Mouse (Mus musculus) 3T3-L1 (cell line): ENCODE measurements around the gene Gga1.
A peak's percentile ranks its signal among the peaks of the same experiment; 100 is the strongest.
"Not testable (repeated sequence)": the region's sequence is repeated elsewhere in the genome, so short reads cannot be mapped to it uniquely, and the experiment has no call there.

Experiments
- DNase-seq: peaks from one replicate; pipeline ENCODE4 v3.0.0-alpha.2; 2015; ENCODE audit warnings: low read depth, low spot score

Gene Gga1

GRCm38 (mm10) chr15:78875537-78875936, 1.5 kb upstream of the Gga1 start:
- DNase-seq = no peak

GRCm38 (mm10) chr15:78876258-78876696, 713 bp upstream of the Gga1 start:
- DNase-seq = peak; percentile 94

GRCm38 (mm10) chr15:78877810-78878390, 910 bp downstream of the Gga1 start:
- DNase-seq = peak; percentile 38

GRCm38 (mm10) chr15:78878792-78879516, 2.0 kb downstream of the Gga1 start:
- not testable (repeated sequence) for DNase-seq

- DNase-seq = no peak
These were observed 3.4 kb downstream of the Gga1 start for GRCm38 (mm10) chr15:78880432-78880831.

GRCm38 (mm10) chr15:78881828-78882227, 4.8 kb downstream of the Gga1 start:
- DNase-seq = no peak

GRCm38 (mm10) chr15:78889401-78889853, 12.4 kb downstream of the Gga1 start:
- no peak for DNase-seq

- no peak for DNase-seq
These were observed 15.4 kb downstream of the Gga1 start for GRCm38 (mm10) chr15:78892440-78892839.

GRCm38 (mm10) chr15:78894726-78895125, 17.7 kb downstream of the Gga1 start:
- DNase-seq = no peak

GRCm38 (mm10) chr15:78895741-78896140, 18.8 kb downstream of the Gga1 start:
- DNase-seq = no peak

GRCm38 (mm10) chr15:78896149-78896548, 19.2 kb downstream of the Gga1 start:
- no peak for DNase-seq

GRCm38 (mm10) chr15:78897488-78897887, 20.5 kb downstream of the Gga1 start:
- no peak for DNase-seq

- no peak for DNase-seq
These were observed 21.6 kb downstream of the Gga1 start for GRCm38 (mm10) chr15:78898507-78899001.

- no peak for DNase-seq
These were observed 22.4 kb downstream of the Gga1 start, which contains the start of gene Gm49510 for GRCm38 (mm10) chr15:78899409-78899739. Gm49510 (plus strand) TSS chr15:78899667.

GRCm38 (mm10) chr15:78899740-78900584, 23.0 kb downstream of the Gga1 start, which contains the start of gene Sh3bp1:
Sh3bp1 (plus strand) TSS chr15:78899768.
- peak; percentile 60 for DNase-seq

GRCm38 (mm10) chr15:78900585-78901421, 23.8 kb downstream of the Gga1 start:
- DNase-seq = peak; percentile 37

- DNase-seq = no peak
These were observed 24.4 kb downstream of the Gga1 start for GRCm38 (mm10) chr15:78901422-78901789.

GRCm38 (mm10) chr15:78903243-78903642, 26.3 kb downstream of the Gga1 start:
- DNase-seq = peak; percentile 91

- no peak for DNase-seq
These were observed 31.4 kb downstream of the Gga1 start for GRCm38 (mm10) chr15:78908399-78908798.

- DNase-seq = no peak
These were observed 32.0 kb downstream of the Gga1 start for GRCm38 (mm10) chr15:78908982-78909381.

GRCm38 (mm10) chr15:78912040-78912439, 35.0 kb downstream of the Gga1 start:
- DNase-seq = peak; percentile 63
